ENCODE assay signal across 22 mouse cellular contexts in the genomic region with DNA sequence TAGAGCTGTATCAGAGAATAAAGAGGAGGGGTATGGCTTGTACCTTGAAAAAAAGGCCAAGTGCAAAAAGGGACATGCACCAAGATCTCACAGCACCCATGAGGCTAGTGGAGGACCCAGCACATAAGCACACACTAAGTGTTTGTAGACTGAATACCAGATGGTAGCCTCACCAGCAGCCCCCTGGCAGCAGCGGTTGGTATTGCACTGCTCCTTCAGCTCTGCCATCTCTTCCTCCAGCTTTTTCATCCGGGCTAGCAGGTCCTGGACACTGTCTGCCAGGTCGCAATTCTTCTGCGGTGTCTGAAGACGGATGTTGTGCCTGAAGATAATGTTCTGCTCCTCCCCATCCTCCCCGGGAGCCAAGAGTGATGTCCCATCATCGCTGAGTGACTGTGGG. TPM values are rescaled to one million over a fixed set of nuclear protein-coding genes. Genes with fewer than 3 reads are reported as not detected.
A peak's percentile ranks its signal among the peaks of the same experiment; 100 is the strongest.
DNase-seq lines count a peak whose midpoint lies in the region; ATAC-seq and TF ChIP-seq lines count a peak whose summit lies in the region.
"Had no signal": no experiment of that assay in that cellular context is flagged by ENCODE, and none has a peak within 500 bp of the region (broad histone marks: within the 10 kb centered on the region; RNA-seq: fewer than 3 reads in every experiment).

No protein-coding gene starts in this region.

- no peak overlapping the region for H3K4me2 ChIP-seq in hindbrain, postnatal 0 days (ENCODE audit: low read depth, low read length)
- H3K4me2 ChIP-seq in hindbrain, embryonic 11.5 days (replicated peaks; ENCODE audit: low read depth, low read length) = no peak overlapping the region
- no peak overlapping the region for H3K4me2 ChIP-seq in stomach, postnatal 0 days (replicated peaks; ENCODE audit: low read depth)
- H3K4me2 ChIP-seq: embryonic facial prominence, embryonic 12.5 days; forebrain, embryonic 13.5 days; heart, embryonic 12.5 days; hindbrain, embryonic 14.5 days had no signal

- H3K27me3 ChIP-seq in hindbrain, postnatal 0 days (ENCODE audit: insufficient read depth, low read length) = no peaks in the 10 kb centered on the region
- H3K27me3 ChIP-seq in hindbrain, embryonic 11.5 days (ENCODE audit: control insufficient read depth, insufficient read depth, low read length) = no peaks in the 10 kb centered on the region
- no peaks in the 10 kb centered on the region for H3K27me3 ChIP-seq in E14TG2a.4 (ENCODE audit: insufficient read depth, low read length)
- no peaks in the 10 kb centered on the region for H3K27me3 ChIP-seq in stomach, postnatal 0 days (ENCODE audit: control insufficient read depth, insufficient read depth, low read length)
- H3K27me3 ChIP-seq: embryonic facial prominence, embryonic 12.5 days; forebrain, embryonic 13.5 days; heart, embryonic 12.5 days had no signal

- no peaks in the 10 kb centered on the region for H3K4me1 ChIP-seq in hindbrain, postnatal 0 days (ENCODE audit: insufficient read depth, low read length)
- H3K4me1 ChIP-seq in hindbrain, embryonic 11.5 days (replicated peaks; ENCODE audit: control insufficient read depth, insufficient read depth, low read length) = no peaks in the 10 kb centered on the region
- H3K4me1 ChIP-seq in E14TG2a.4 (replicated peaks; ENCODE audit: low read depth, low read length) = peaks cover 23% of the 10 kb centered on the region
- H3K4me1 ChIP-seq in stomach, postnatal 0 days (replicated peaks; ENCODE audit: control insufficient read depth, insufficient read depth) = no peaks in the 10 kb centered on the region
- H3K4me1 ChIP-seq: heart, embryonic 12.5 days had no signal

- TF ChIP-seq CTCF in hindbrain, postnatal 0 days (IDR thresholded peaks at IDR 0.05; ENCODE audit: low read depth) = peak; percentile 17
- TF ChIP-seq CTCF in E14TG2a.4 (conservative IDR thresholded peaks at IDR 0.05; ENCODE audit: low read length) = peak; percentile 43
- TF ChIP-seq CTCF in stomach, postnatal 0 days (IDR thresholded peaks at IDR 0.05; ENCODE audit: low read depth) = peak; percentile 36

- H3K9ac ChIP-seq in hindbrain, postnatal 0 days (replicated peaks; ENCODE audit: low read length) = no peak overlapping the region
- H3K9ac ChIP-seq in hindbrain, embryonic 11.5 days (ENCODE audit: low read depth, low read length) = no peak overlapping the region
- H3K9ac ChIP-seq in stomach, postnatal 0 days (ENCODE audit: low read length) = no peak overlapping the region
- H3K9ac ChIP-seq: embryonic facial prominence, embryonic 12.5 days; forebrain, embryonic 13.5 days; forebrain, postnatal 0 days; heart, embryonic 12.5 days; hindbrain, embryonic 14.5 days had no signal

- DNase-seq in hindbrain, postnatal 0 days (ENCODE audit: low spot score) = no peak
- DNase-seq in hindbrain, embryonic 11.5 days (ENCODE audit: low spot score) = no peak
- DNase-seq in lung, postnatal 10 days = peak; percentile 6
- DNase-seq in lung, postnatal 25 days (ENCODE audit: low spot score) = no peak
- DNase-seq in stomach, postnatal 0 days (ENCODE audit: low spot score) = no peak
- DNase-seq in heart, postnatal 4 days = no peak
- DNase-seq: adrenal gland, postnatal 10 days; cerebellum, adult 11-12 months; cerebellum, adult 9-10 months; cerebellum, postnatal 25 days; forebrain, postnatal 0 days; gastrocnemius, adult 2 months; gastrocnemius, postnatal 25 days had no signal

- no peak overlapping the region for H3K27ac ChIP-seq in hindbrain, postnatal 0 days
- H3K27ac ChIP-seq in hindbrain, embryonic 11.5 days (ENCODE audit: low read depth, low read length) = no peak overlapping the region
- H3K27ac ChIP-seq in stomach, postnatal 0 days (replicated peaks) = no peak overlapping the region
- H3K27ac ChIP-seq: embryonic facial prominence, embryonic 12.5 days; forebrain, embryonic 13.5 days; gastrocnemius, adult 2 months; hindbrain, embryonic 14.5 days had no signal

- no peaks in the 10 kb centered on the region for H3K36me3 ChIP-seq in hindbrain, postnatal 0 days (ENCODE audit: insufficient read depth, low read length)
- no peaks in the 10 kb centered on the region for H3K36me3 ChIP-seq in hindbrain, embryonic 11.5 days (ENCODE audit: control insufficient read depth, insufficient read depth, low read length)
- no peaks in the 10 kb centered on the region for H3K36me3 ChIP-seq in E14TG2a.4 (ENCODE audit: insufficient read depth, low read length)
- no peaks in the 10 kb centered on the region for H3K36me3 ChIP-seq in stomach, postnatal 0 days (ENCODE audit: control insufficient read depth, insufficient read depth, low read length)
- H3K36me3 ChIP-seq: embryonic facial prominence, embryonic 12.5 days; heart, embryonic 12.5 days had no signal

- H3K4me3 ChIP-seq in hindbrain, postnatal 0 days (ENCODE audit: low read length) = no peak overlapping the region
- no peak overlapping the region for H3K4me3 ChIP-seq in hindbrain, embryonic 11.5 days (ENCODE audit: low read depth, low read length)
- H3K4me3 ChIP-seq in E14TG2a.4 (replicated peaks; ENCODE audit: low read length) = no peak overlapping the region
- no peak overlapping the region for H3K4me3 ChIP-seq in stomach, postnatal 0 days (ENCODE audit: low read depth, low read length)
- H3K4me3 ChIP-seq: embryonic facial prominence, embryonic 12.5 days; forebrain, embryonic 13.5 days; gastrocnemius, adult 2 months; heart, embryonic 12.5 days had no signal

- no peaks in the 10 kb centered on the region for H3K9me3 ChIP-seq in hindbrain, postnatal 0 days (ENCODE audit: low read length)
- no peaks in the 10 kb centered on the region for H3K9me3 ChIP-seq in hindbrain, embryonic 11.5 days (ENCODE audit: control insufficient read depth, low read length)
- no peaks in the 10 kb centered on the region for H3K9me3 ChIP-seq in E14TG2a.4 (ENCODE audit: low read length)
- no peaks in the 10 kb centered on the region for H3K9me3 ChIP-seq in stomach, postnatal 0 days (ENCODE audit: control insufficient read depth, low read length)
- H3K9me3 ChIP-seq: embryonic facial prominence, embryonic 12.5 days; forebrain, embryonic 13.5 days; heart, embryonic 12.5 days had no signal

- TF ChIP-seq EP300 in stomach, postnatal 0 days (optimal IDR thresholded peaks at IDR 0.05) = no peak

- 92% methylated on average over 7 of the region's 7 CpGs for WGBS in hindbrain, postnatal 0 days
- WGBS in hindbrain, embryonic 11.5 days = 89% methylated on average over 7 of the region's 7 CpGs
- 80% methylated on average over 7 of the region's 7 CpGs for WGBS in stomach, postnatal 0 days

- no peak for ATAC-seq in hindbrain, postnatal 0 days
- no peak for ATAC-seq in hindbrain, embryonic 11.5 days (ENCODE audit: low FRiP score)
- no peak for ATAC-seq in stomach, postnatal 0 days (ENCODE audit: low FRiP score, low TSS enrichment)
- ATAC-seq: forebrain, embryonic 13.5 days; forebrain, postnatal 0 days; intestine, postnatal 0 days had no signal

RNA-seq across cellular contexts. Expression of gene Tnn, which starts 6.1 kb away (rescaled TPM):
- 0.84 and 1.0 TPM in 2 replicates for total RNA-seq in hindbrain, postnatal 0 days (2014; rRNA removed)
- 0.09 and 0.10 TPM in 2 replicates for polyA plus RNA-seq in hindbrain, postnatal 0 days (2015; fragmentation: Nextera tagmentation; extraction: Ambion mirVana)
- polyA plus RNA-seq in hindbrain, embryonic 11.5 days (2014; fragmentation: Nextera tagmentation; extraction: Ambion mirVana) = 0.03 TPM in 1 of 2 replicates, not detected in the other
- 3.7 and 4.0 TPM in 2 replicates for polyA plus RNA-seq in stomach, postnatal 0 days (2015; fragmentation: Nextera tagmentation; extraction: Ambion mirVana)
- under 1 TPM; 0.07 to 0.09 TPM for total RNA-seq in heart, postnatal 4 days (2021)
- total RNA-seq: gastrocnemius, adult 2 months; gastrocnemius, postnatal 25 days; granulocyte monocyte progenitor cell, adult 5-6 weeks; heart, adult 8-10 months; heart, postnatal 25 days had no signal
- polyA plus RNA-seq: forebrain, embryonic 13.5 days; heart, embryonic 12.5 days; hindbrain, embryonic 14.5 days had no signal

RNA-seq across cellular contexts. Expression of gene Mrps14, which starts 47.7 kb away (rescaled TPM):
- total RNA-seq in hindbrain, postnatal 0 days (2014; rRNA removed) = 7.3 and 16.9 TPM in 2 replicates
- 138 and 149 TPM in 2 replicates for polyA plus RNA-seq in hindbrain, postnatal 0 days (2015; fragmentation: Nextera tagmentation; extraction: Ambion mirVana)
- 221 and 233 TPM in 2 replicates for polyA plus RNA-seq in hindbrain, embryonic 11.5 days (2014; fragmentation: Nextera tagmentation; extraction: Ambion mirVana)
- polyA plus RNA-seq in stomach, postnatal 0 days (2015; fragmentation: Nextera tagmentation; extraction: Ambion mirVana) = 248 and 259 TPM in 2 replicates
- 10 to 100 TPM; 84.0 to 85.2 TPM for total RNA-seq in heart, postnatal 4 days (2021)
